Mouse (Mus musculus) embryonic stem cell, embryonic (primary cell): ENCODE results near the gene Zbed6.

Source experiments
- CTCF ChIA-PET, 4 experiments: fragments of 300-600 bp in 2 of 4; fragments of 350-600 bp in 2 of 4; sonication (Branson Sonifier 250); formaldehyde crosslinking; loops; one replicate each; lab custom pipeline; 2022; ENCODE audit warnings: inconsistent platforms in 2 of 4; lab: Charles Lee
- POLR2A ChIA-PET, 4 experiments: fragments of 300-600 bp in 2 of 4; fragments of 350-600 bp in 2 of 4; sonication (Branson Sonifier 250); formaldehyde crosslinking; loops; one replicate each; lab custom pipeline; 2022; ENCODE audit warnings: antibody characterized with exemption in 4 of 4, inconsistent platforms in 1 of 4; lab: Charles Lee

The Zbed6 gene

GRCm38 (mm10) chr1:133660466-133661202 lies at the start of gene Zbed6:
Gene Zbed6, minus strand, starts transcription at chr1:133660885.
- CTCF ChIA-PET: interaction anchor here in 3 of 4 experiments (0.6 to 2.1 kb wide), 6 partner anchors 12 to 280 kb away, joined by 3 to 7 read pairs (median 4); no protein-coding TSS in a partner anchor
- POLR2A ChIA-PET: interaction anchor here (0.6 to 19.7 kb wide), 54 partner anchors 7 to 859 kb away, joined by 3 to 952 read pairs (median 5); partner anchors contain the start of genes Lax1 (in 2 of the 4), Ppp1r15b (in 1 of the 4) and Snrpe (in 1 of the 4)

- POLR2A ChIA-PET: interaction anchor here in 3 of 4 experiments (0.6 to 10.4 kb wide), 19 partner anchors 9 to 182 kb away, joined by 3 to 160 read pairs (median 5); partner anchors contain the start of genes Atp2b4 (in 1 of the 3), Gm38394 (in 1 of the 3) and Zbed6 (in 1 of the 3)
These were observed 48.6 kb upstream of the Zbed6 start for GRCm38 (mm10) chr1:133709292-133709691.

GRCm38 (mm10) chr1:133701824-133702223 lies 41.1 kb upstream of the Zbed6 start:
- ChIA-PET CTCF (interaction anchor here (0.6 to 1.5 kb wide), 14 partner anchors 11 to 1472 kb away, joined by 3 to 7 read pairs (median 4); partner anchors contain the start of genes Gm38394 (in 1 of the 4) and Zbed6 (in 1 of the 4)), POLR2A (interaction anchor here (0.7 to 29.7 kb wide), 13 partner anchors 9 to 236 kb away, joined by 3 to 952 read pairs (median 5); partner anchors contain the start of genes Gm38394 (in 2 of the 4) and Zbed6 (in 2 of the 4))

More at GRCm38 (mm10) chr1:133709292-133709691, 48.6 kb upstream of the Zbed6 start:
- CTCF ChIA-PET: interaction anchor here in 1 of 4 experiments (0.9 kb wide), 1 partner anchor 15 kb away, joined by 3 read pairs; no protein-coding TSS in a partner anchor

GRCm38 (mm10) chr1:133697935-133698620 lies 37.4 kb upstream of the Zbed6 start:
- CTCF ChIA-PET: interaction anchor here in 2 of 4 experiments (1.4 to 1.9 kb wide), 3 partner anchors 70 to 198 kb away, joined by 3 to 13 read pairs (median 3); no protein-coding TSS in a partner anchor
- POLR2A ChIA-PET: interaction anchor here in 3 of 4 experiments (0.7 to 29.7 kb wide), 18 partner anchors 8 to 381 kb away, joined by 3 to 952 read pairs (median 4); partner anchors contain the start of genes Zbed6 (in 3 of the 3), Gm38394 (in 2 of the 3) and Btg2 (in 1 of the 3)

GRCm38 (mm10) chr1:133695901-133696300 lies 35.2 kb upstream of the Zbed6 start:
- ChIA-PET CTCF (interaction anchor here in 2 of 4 experiments (1.2 to 1.7 kb wide), 2 partner anchors 11 to 200 kb away, joined by 3 to 4 read pairs; no protein-coding TSS in a partner anchor), POLR2A (interaction anchor here (0.7 to 29.7 kb wide), 32 partner anchors 10 to 382 kb away, joined by 3 to 952 read pairs (median 5); partner anchors contain the start of genes Gm38394 (in 3 of the 4) and Zbed6 (in 3 of the 4))

GRCm38 (mm10) chr1:133694876-133695275 lies 34.2 kb upstream of the Zbed6 start:
- POLR2A ChIA-PET: interaction anchor here (0.6 to 29.7 kb wide), 76 partner anchors 8 to 1939 kb away, joined by 3 to 952 read pairs (median 4); partner anchors contain the start of genes Gm38394 (in 3 of the 4), Zbed6 (in 3 of the 4), Btg2 (in 2 of the 4) and Klhl12 (in 1 of the 4)
- CTCF ChIA-PET: interaction anchor here in 2 of 4 experiments (0.6 to 1.9 kb wide), 5 partner anchors 8 to 160 kb away, joined by 3 to 6 read pairs (median 3); partner anchors contain the start of gene Snrpe (in 1 of the 2)

GRCm38 (mm10) chr1:133694301-133694700 lies 33.6 kb upstream of the Zbed6 start:
- ChIA-PET CTCF (interaction anchor here in 3 of 4 experiments (0.6 to 1.9 kb wide), 10 partner anchors 9 to 192 kb away, joined by 3 to 7 read pairs (median 4); partner anchors contain the start of gene Snrpe (in 1 of the 3)), POLR2A (interaction anchor here (0.5 to 29.7 kb wide), 96 partner anchors 9 to 1939 kb away, joined by 3 to 952 read pairs (median 4); partner anchors contain the start of genes Gm38394 (in 3 of the 4), Zbed6 (in 3 of the 4), Btg2 (in 2 of the 4) and Klhl12 (in 1 of the 4))

GRCm38 (mm10) chr1:133693536-133694114 lies 32.9 kb upstream of the Zbed6 start:
- POLR2A ChIA-PET: interaction anchor here (0.5 to 29.7 kb wide), 74 partner anchors 9 to 1421 kb away, joined by 3 to 952 read pairs (median 4); partner anchors contain the start of genes Gm38394 (in 3 of the 4), Zbed6 (in 3 of the 4) and Btg2 (in 1 of the 4)
- CTCF ChIA-PET: interaction anchor here in 3 of 4 experiments (0.6 to 1.9 kb wide), 8 partner anchors 16 to 1558 kb away, joined by 3 to 7 read pairs (median 4); no protein-coding TSS in a partner anchor

- POLR2A ChIA-PET: interaction anchor here (0.7 to 29.7 kb wide), 23 partner anchors 8 to 388 kb away, joined by 3 to 952 read pairs (median 4); partner anchors contain the start of genes Gm38394 (in 2 of the 4), Zbed6 (in 2 of the 4) and Btg2 (in 1 of the 4)
- CTCF ChIA-PET: no interaction called here
These were observed 31.5 kb upstream of the Zbed6 start for GRCm38 (mm10) chr1:133692195-133692594.

GRCm38 (mm10) chr1:133691046-133691445 lies 30.4 kb upstream of the Zbed6 start:
- CTCF ChIA-PET: interaction anchor here in 1 of 4 experiments (0.7 to 1.0 kb wide), 2 partner anchors 20 to 23 kb away, joined by 3 read pairs; no protein-coding TSS in a partner anchor
- POLR2A ChIA-PET: interaction anchor here in 3 of 4 experiments (0.5 to 29.7 kb wide), 21 partner anchors 9 to 423 kb away, joined by 3 to 952 read pairs (median 5); partner anchors contain the start of genes Gm38394 (in 2 of the 3) and Zbed6 (in 2 of the 3)

- ChIA-PET POLR2A (interaction anchor here in 3 of 4 experiments (0.7 to 29.7 kb wide), 11 partner anchors 11 to 626 kb away, joined by 3 to 952 read pairs (median 7); partner anchors contain the start of genes Gm38394 (in 2 of the 3) and Zbed6 (in 2 of the 3)), CTCF (interaction anchor here in 2 of 4 experiments (0.5 kb wide), 2 partner anchors 41 to 357 kb away, joined by 3 to 4 read pairs; no protein-coding TSS in a partner anchor)
These were observed 29.2 kb upstream of the Zbed6 start, which contains the start of gene Lax1 for GRCm38 (mm10) chr1:133689897-133690296. Gene Lax1, minus strand, starts transcription at chr1:133690108.

- POLR2A ChIA-PET: interaction anchor here in 3 of 4 experiments (0.9 to 29.7 kb wide), 6 partner anchors 9 to 25 kb away, joined by 3 to 952 read pairs (median 133); partner anchors contain the start of genes Gm38394 (in 2 of the 3) and Zbed6 (in 2 of the 3)
- CTCF ChIA-PET: no interaction called here
These were observed 27.6 kb upstream of the Zbed6 start for GRCm38 (mm10) chr1:133688301-133688700.

- CTCF ChIA-PET: interaction anchor here in 2 of 4 experiments (0.8 to 1.3 kb wide), 2 partner anchors 26 to 171 kb away, joined by 3 read pairs; no protein-coding TSS in a partner anchor
- POLR2A ChIA-PET: interaction anchor here in 3 of 4 experiments (0.6 to 29.7 kb wide), 11 partner anchors 9 to 23 kb away, joined by 3 to 952 read pairs (median 5); partner anchors contain the start of genes Gm38394 (in 1 of the 3) and Zbed6 (in 1 of the 3)
These were observed 25.2 kb upstream of the Zbed6 start for GRCm38 (mm10) chr1:133685749-133686519.

- POLR2A ChIA-PET: interaction anchor here (0.5 to 19.7 kb wide), 42 partner anchors 7 to 951 kb away, joined by 3 to 952 read pairs (median 6); partner anchors contain the start of genes Gm38394 (in 3 of the 4), Lax1 (in 3 of the 4), Zbed6 (in 3 of the 4) and Btg2 (in 1 of the 4)
- CTCF ChIA-PET: interaction anchor here in 1 of 4 experiments (0.7 kb wide), 1 partner anchor 31 kb away, joined by 3 read pairs; no protein-coding TSS in a partner anchor
These were observed 11.1 kb upstream of the Zbed6 start for GRCm38 (mm10) chr1:133671801-133672200.
